Mouse (Mus musculus) ES-E14 (cell line): ENCODE data around the gene Kmt5c. TPM values are rescaled to one million over a fixed set of nuclear protein-coding genes. Genes with fewer than 3 reads are reported as not detected.

ENCODE experiments used
- DNase-seq: peaks from one replicate; pipeline ENCODE4 v3.0.0-alpha.2; 2013; ENCODE audit warnings: low read depth, low spot score
- H3K27ac ChIP-seq: 2 replicates; pipeline ENCODE4 v1.5.1; 2012; ENCODE audit warnings: low read depth, mild to moderate bottlenecking, low read length, moderate library complexity, mixed read lengths; ENCODE audit not compliant: poor library complexity, insufficient read depth, severe bottlenecking
- H3K36me3 ChIP-seq: 2 replicates; pipeline ENCODE4 v1.6.1; 2012; ENCODE audit warnings: mild to moderate bottlenecking, low read length, moderate library complexity, mixed read lengths; ENCODE audit not compliant: control insufficient read depth, poor library complexity, insufficient read depth, severe bottlenecking
- H3K4me1 ChIP-seq, 2 experiments: fragments of 150-350 bp in 1 of 2; sonication (generic) in 1 of 2; 2 replicates each; pipeline ENCODE4 v1.6.1; 2012; ENCODE audit warnings: low read length in 2 of 2, mild to moderate bottlenecking in 1 of 2, mixed read lengths in 1 of 2; ENCODE audit not compliant: control insufficient read depth in 2 of 2, insufficient read depth in 2 of 2, poor library complexity in 1 of 2
- H3K4me3 ChIP-seq, 2 experiments: fragments of 150-350 bp in 1 of 2; sonication (generic) in 1 of 2; 2 replicates each; pipeline ENCODE4 v1.5.1; 2012; ENCODE audit warnings: low read length in 2 of 2, low read depth in 1 of 2, mild to moderate bottlenecking in 1 of 2, mixed read lengths in 1 of 2; ENCODE audit not compliant: insufficient read depth in 1 of 2, poor library complexity in 1 of 2, severe bottlenecking in 1 of 2
- H3K9ac ChIP-seq: 2 replicates; pipeline ENCODE4 v1.6.1; 2012; ENCODE audit warnings: low read depth, mild to moderate bottlenecking, low read length, mixed read lengths; ENCODE audit not compliant: poor library complexity, insufficient read depth, severe bottlenecking
- H3K9me3 ChIP-seq: fragments of 150-350 bp; sonication (generic); 2 replicates; pipeline ENCODE4 v1.6.1; 2012; ENCODE audit warnings: low read depth, mild to moderate bottlenecking, low read length; ENCODE audit not compliant: control insufficient read depth, insufficient read depth
- CHD2 ChIP-seq: IDR thresholded peaks from 2 replicates; pipeline ENCODE4 v1.6.1; 2014; ENCODE audit warnings: mild to moderate bottlenecking, low read depth, low read length, inconsistent platforms
- HCFC1 ChIP-seq: IDR thresholded peaks from 2 replicates; pipeline ENCODE4 v1.6.1; 2012; ENCODE audit warnings: low read length, inconsistent platforms, borderline replicate concordance; ENCODE audit not compliant: insufficient read depth
- MAFK ChIP-seq: IDR thresholded peaks from 2 replicates; pipeline ENCODE4 v1.6.1; 2014; ENCODE audit warnings: mild to moderate bottlenecking, low read depth, low read length, inconsistent platforms; ENCODE audit not compliant: insufficient read depth
- ZC3H11A ChIP-seq: IDR thresholded peaks from 2 replicates; pipeline ENCODE4 v1.6.1; 2012; ENCODE audit warnings: low read depth, mild to moderate bottlenecking, inconsistent platforms, low read length, borderline replicate concordance
- ZNF384 ChIP-seq: IDR thresholded peaks from 2 replicates; pipeline ENCODE4 v1.6.1; 2012; ENCODE audit warnings: low read depth, low read length, inconsistent platforms
- in situ Hi-C, 2 experiments: fragments of 600-800 bp; cut with MboI; formaldehyde crosslinking; loops; one replicate each; pipeline ENCODE4 v1.15.1; 2025; ENCODE audit warnings: low sequenced_read_pairs in 2 of 2, inconsistent platforms in 1 of 2; ENCODE audit not compliant: unreplicated experiment in 2 of 2
- total RNA-seq: library from RNA; depleted of rRNA; stranded (reverse); fragments of 300-350 nt; gene quantifications from 2 replicates; pipeline ENCODE4 v1.2.3, GENCODE M21; 2012

Kmt5c gene
- total RNA-seq, 1 experiment: 68.4 TPM

GRCm38 (mm10) chr7:4751971-4752820, 12.3 kb downstream of the Kmt5c start:
- TF ChIP-seq CHD2 (no peak), MAFK (no peak), ZNF384 (no peak), HCFC1 (no peak), ZC3H11A (no peak)
- peaks cover 2 to 9% of the 10 kb centered on the region in 2 experiments; a peak in 2 of 4 replicates for H3K4me1 ChIP-seq
- H3K9me3 ChIP-seq: no peaks in the 10 kb centered on the region
- peaks cover 12% of the 10 kb centered on the region for H3K36me3 ChIP-seq
- peak; percentile 95 for DNase-seq
- H3K27ac ChIP-seq: peak overlapping the region; percentile 89
- peak overlapping the region; percentile 92 to 95 for H3K4me3 ChIP-seq
- in situ Hi-C loops: no loop called here
- H3K9ac ChIP-seq: peak overlapping the region; percentile 92

DNA sequence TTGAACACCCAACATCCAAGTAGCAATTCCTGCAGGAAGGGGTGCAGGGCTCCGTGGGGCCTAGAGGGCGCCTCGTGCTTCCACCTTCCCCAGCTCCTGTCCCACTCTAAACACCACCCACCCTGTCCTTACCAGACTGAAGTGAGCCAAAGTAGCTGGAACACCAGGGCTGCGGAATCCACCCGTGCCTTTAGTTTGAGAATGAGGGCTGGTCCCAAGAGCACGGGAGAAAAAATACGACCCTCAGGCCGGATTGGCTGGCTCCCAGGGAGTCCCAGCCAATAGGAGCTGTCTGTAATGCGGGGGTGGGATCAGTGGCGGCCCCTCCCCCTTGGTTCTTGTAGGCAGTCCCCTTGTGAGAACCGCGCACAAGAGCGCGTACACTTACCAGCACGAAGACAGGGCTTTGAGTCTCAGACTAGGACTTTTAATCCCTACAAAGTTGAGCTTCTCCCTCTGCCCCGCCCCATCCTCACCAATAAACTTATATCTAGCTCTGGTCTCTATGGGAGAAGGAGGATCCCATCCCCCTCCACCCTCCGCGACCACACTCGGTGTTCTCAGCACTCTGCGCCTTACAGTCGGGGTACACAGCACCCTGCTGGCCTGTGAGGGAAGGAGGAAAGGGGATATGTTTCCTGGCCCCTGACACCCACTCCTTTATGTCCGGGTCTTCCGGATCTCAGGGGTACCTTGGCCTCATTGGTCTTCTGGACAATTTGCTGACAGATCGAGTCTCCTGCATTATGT, 13.1 kb downstream of the Kmt5c start, which contains the start of gene Cox6b2:
TSS of gene Cox6b2 (minus strand) at position 274 of the 750 bp plus-strand sequence.
- DNase-seq: peak; percentile 98
- in situ Hi-C loops: no loop called here
- H3K27ac ChIP-seq: peak within 1 kb of the TSS; percentile 89
- TF ChIP-seq ZC3H11A (no peak), MAFK (no peak), CHD2 (peak; percentile 61; the same call in 1 of the 2 replicates), ZNF384 (no peak)
- no peaks in the 10 kb centered on the region for H3K9me3 ChIP-seq
- H3K9ac ChIP-seq: peak within 1 kb of the TSS; percentile 92
- peaks cover 2 to 9% of the 10 kb centered on the region in 2 experiments; a peak in 2 of 4 replicates for H3K4me1 ChIP-seq
- H3K36me3 ChIP-seq: peaks cover 12% of the 10 kb centered on the region
- H3K4me3 ChIP-seq: peak within 1 kb of the TSS; percentile 92 to 95

DNA sequence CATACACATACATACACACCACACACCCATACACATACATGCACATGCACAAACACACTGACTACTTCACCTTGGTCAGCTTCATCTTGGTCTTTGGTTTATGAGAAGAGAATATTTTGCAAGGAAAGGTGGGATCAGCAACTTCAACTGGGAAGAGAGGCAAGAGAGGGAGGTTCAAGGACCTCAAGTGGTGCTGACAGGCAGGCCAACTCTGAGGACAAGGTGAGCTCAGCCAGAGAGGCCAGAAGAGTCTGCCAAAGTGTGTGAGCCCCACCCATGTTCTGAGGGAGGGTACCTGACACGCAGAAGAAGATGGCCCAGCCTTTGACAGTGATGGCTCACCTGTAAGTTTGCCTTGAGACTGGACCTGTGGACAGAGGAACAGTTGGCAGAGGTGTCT, 19.8 kb downstream of the Kmt5c start:
- no peak overlapping the region for H3K4me3 ChIP-seq
- DNase-seq: no peak
- no peaks in the 10 kb centered on the region for H3K4me1 ChIP-seq
- no peaks in the 10 kb centered on the region for H3K36me3 ChIP-seq
- H3K27ac ChIP-seq: no peak overlapping the region; the same call in 1 of the 2 replicates
- in situ Hi-C loops: no loop called here
- H3K9ac ChIP-seq: no peak overlapping the region
- TF ChIP-seq MAFK (no peak), HCFC1 (no peak), CHD2 (no peak), ZNF384 (no peak), ZC3H11A (no peak)
- H3K9me3 ChIP-seq: no peaks in the 10 kb centered on the region

- H3K9me3 ChIP-seq: no peaks in the 10 kb centered on the region
- H3K4me3 ChIP-seq: no peak overlapping the region
- TF ChIP-seq ZNF384 (no peak), HCFC1 (no peak), CHD2 (no peak), MAFK (no peak), ZC3H11A (no peak)
- DNase-seq: no peak
- no peak overlapping the region for H3K9ac ChIP-seq
- H3K36me3 ChIP-seq: no peaks in the 10 kb centered on the region
- peaks cover 0 to 2% of the 10 kb centered on the region in 2 experiments; a peak in 1 of 4 replicates for H3K4me1 ChIP-seq
- H3K27ac ChIP-seq: no peak overlapping the region
- in situ Hi-C loops: no loop called here
These were observed 25.2 kb downstream of the Kmt5c start for GRCm38 (mm10) chr7:4764946-4765710.
